Mouse (Mus musculus) MEL-GATA-1-ER (cell line): ENCODE results near the gene Fut9.

ENCODE experiments used
- DNase-seq: peaks from one replicate; pipeline ENCODE4 v3.0.0-alpha.2; 2012; ENCODE audit warnings: low read depth; ENCODE audit errors: extremely low read depth

The Fut9 gene

DNA sequence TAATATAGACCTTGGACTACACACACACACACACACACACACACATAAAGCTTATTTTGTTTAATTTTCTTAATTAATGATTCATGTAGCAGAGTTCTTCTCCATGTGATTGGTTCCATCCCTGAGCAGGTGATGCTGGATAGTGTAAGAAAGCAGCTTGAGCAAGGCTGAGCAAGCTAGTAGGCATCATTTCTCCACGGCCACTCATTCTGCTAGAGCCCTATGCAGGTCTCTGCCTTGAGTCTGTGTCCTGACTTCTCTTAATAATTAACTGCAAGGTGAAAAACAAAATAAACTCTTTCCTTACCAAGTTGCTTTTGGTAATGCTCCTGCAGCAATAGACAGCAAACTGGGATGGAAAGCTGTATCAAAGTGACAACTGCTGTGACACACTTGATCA, 152.5 kb downstream of the Fut9 start:
- no peak for DNase-seq

DNA sequence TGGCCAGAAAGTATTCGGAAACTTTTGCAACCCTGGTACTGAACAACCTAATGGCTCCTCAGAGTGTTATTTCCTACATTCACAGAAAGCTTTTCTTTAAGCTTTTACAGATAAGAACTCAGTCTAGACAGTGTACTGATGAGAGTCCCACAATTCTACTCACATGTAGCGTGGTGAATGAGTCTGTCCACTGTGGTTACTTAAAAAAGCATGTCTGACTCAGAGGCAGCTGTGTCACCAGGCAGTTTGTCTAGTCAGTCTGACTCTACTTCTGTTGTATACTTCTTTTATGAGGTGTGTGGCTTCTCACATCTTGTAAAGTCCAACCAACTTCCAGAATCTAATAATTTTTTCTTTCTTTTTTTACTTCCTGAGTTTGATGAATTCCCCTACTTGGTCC, 154.5 kb downstream of the Fut9 start:
- no peak for DNase-seq

DNA sequence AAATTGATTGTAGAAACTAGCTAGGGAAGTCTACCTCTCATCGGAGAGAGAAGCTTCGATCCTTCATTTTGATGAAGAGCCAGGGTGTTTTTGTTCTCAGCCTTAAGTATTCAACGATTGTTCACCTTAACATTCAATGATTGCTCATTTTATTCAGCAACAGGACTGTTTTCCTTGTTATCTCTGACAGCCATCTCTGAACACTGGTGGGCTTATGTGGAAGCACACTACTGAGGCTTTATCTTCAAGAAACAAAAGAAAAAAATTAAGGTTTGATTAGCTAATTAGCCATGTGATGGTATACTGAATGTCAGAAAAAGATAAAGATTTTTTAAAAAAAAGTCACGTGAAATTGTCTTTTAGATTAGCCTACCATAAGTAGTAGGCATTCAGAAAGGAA, 158.1 kb downstream of the Fut9 start:
- DNase-seq: no peak

DNA sequence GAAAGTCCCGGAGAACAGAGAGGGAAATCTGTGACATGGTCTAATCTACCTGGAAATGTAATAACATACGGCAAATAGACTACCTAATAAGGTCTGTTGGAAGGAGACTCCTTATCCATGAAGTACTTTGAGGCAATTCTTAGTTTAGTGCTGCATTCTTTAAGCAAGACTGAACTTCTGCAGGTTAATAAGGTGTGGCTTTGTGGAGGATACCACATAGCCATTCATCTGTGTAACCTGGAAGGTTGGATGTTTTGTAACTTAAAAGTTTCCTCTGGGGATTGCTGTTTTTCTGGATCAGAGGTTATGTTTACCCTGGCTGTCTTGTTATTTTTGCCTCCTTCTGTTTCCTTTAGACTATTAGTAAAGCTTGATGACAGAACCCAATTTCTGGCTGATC, 166.8 kb downstream of the Fut9 start:
- DNase-seq: no peak

DNA sequence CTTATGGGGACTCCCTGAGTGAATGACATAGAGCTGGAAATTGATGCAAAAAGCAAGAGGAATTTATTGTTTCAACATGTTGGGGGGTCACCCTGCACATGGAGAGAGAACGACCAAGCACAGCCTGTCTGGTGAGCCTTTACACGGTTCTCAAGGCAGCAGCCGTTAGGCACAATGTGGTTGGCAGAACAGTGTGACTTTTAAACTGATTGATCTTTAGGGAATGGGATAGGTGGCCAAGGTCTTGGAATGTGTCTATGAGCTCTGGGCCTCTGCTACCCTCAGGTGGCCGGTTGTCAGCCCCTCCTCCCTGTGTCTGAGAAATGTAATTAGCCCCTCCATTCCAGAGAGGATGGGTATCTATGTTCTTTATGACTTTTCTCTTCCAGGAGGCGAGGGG, 171.9 kb downstream of the Fut9 start:
- DNase-seq: no peak

DNA sequence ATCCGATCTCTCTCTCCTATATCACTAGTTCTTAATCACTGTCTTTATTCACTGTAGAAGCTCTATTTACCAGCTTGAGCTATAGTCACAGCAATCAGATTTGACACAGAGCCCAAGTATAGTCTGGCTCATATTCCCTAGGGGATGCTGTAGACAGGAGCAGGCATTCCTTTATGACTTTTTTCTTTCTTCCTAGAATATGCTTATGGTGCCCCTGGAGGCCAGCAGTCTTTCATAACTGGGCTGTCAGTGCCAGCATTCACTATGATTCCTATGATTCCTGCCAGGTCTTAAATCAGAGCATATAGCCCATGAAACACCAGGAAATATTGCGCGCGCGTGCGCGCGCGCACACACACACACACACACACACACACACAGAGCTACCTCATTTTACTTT, 172.6 kb downstream of the Fut9 start:
- no peak for DNase-seq

DNA sequence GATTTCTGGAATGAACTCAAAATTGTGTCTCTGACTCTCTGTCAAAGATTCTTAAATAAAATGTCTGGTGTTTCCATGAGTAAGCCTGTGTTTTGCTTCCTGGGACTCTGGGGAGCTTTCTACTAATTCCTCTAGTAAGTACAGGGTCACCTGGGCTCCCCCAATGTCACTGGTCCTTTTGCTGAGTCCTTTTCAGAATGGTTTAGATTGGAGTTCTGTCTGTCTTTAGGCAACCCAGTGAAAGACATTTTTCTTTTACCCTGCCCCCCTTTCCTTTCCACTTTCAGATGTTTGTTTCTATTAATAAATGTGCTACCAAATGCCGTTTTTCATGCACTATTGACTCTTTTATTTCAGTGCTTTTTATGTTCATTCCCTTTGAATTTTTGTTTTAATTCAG, 173.0 kb downstream of the Fut9 start:
- DNase-seq: no peak

DNA sequence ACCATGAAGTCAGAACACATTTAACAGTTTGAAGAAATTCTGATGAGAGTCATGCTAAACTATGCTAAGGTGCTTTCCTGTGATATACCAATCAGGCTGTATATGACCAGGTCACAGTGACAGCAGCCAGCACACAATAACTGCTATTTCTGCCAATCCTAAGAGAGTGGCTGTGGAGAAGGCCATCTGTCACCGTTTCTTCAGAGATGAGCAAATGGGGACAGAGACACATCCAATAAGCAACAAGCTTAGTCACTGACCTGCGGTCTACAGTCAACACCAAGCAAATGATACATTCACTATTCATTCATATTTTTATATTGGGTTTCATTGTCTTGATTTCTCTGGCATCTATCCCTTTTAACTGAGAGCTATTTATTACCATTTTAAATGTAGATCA, 176.9 kb downstream of the Fut9 start:
- no peak for DNase-seq

DNA sequence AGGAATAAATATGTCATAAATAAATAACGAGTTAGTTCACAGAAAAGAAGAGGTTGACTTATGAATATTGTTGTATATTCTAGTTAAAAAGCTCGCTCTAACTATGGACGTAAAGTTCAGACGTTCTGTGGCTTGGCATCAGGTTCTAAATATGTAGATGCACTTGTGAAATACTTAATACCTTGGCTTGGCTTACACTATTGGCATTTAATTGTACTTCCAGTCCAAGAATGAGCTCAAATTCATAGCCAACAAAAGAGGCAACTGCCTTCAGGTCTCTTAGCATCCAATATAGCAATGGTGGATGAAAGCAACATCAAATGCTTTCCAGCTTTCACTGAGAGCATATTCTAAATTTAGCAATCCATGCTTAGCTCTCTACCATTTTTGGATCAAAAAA, 182.7 kb downstream of the Fut9 start:
- no peak for DNase-seq

DNA sequence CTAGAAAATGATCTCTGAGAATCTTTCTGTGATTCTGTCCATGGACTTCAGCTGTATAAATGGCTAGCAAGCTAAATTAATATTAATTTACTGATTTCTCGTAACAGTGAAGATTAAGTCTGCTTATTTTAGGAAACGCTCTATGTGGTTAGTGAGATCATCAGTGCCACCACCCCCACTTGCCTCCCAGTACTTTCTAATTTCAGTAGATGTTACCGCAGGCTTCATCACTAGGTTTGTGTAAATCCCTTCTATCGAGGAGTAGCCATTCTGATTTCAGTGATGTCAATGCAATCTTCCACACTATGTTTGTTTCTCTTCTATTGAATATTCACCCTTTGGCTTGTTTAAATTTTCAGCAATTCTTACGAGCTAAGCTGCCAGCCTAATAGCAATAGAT, 186.6 kb downstream of the Fut9 start:
- no peak for DNase-seq

DNA sequence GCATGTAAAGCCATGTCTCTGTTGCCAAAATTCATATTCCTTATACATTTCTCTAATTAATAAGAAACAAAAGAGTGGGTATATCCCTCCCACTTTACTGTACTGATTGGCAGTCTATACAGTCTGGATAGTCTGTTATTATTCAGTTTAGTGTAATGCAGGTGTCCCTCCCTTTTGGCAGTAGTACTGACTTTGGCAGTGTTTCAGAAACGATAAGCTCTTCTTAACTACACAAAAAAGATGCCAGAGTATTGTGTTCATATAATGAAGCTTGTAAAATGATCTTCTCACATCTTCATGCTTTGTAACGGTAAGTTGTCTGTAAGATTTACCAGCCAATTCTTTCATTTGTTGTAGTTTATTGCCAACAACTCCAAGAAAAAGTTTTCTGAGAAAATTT, 189.6 kb downstream of the Fut9 start:
- DNase-seq: no peak

DNA sequence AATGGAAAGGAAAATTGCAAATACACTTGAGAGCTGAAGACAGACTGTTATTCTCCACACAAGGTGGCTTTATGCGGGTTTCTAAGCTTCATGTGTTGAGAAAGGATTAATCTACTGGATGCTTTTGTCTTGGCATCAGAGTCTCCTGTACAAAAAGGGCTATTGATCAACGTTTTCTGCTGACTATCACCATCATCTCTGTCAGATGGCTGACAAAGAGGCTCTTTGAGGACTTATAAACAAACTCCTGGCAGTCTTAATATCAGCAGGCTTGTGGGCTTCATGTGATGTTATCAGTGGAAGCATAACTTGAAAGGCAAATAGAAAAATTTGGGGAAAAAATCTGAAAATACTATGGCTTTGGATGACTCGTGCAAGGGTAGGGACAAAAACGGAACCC, 206.8 kb downstream of the Fut9 start:
- DNase-seq: no peak
